Mouse (Mus musculus) left cerebral cortex, adult 2 months (tissue): Measurements from ENCODE around the gene Cers6. TPM values are rescaled to one million over a fixed set of nuclear protein-coding genes. Genes with fewer than 3 reads are reported as not detected.

ENCODE experiments used
- DNase-seq, 2 experiments: peaks; one replicate each; pipeline ENCODE4 v3.0.0; 2021 to 2022; ENCODE audit warnings: low spot score in 2 of 2, mixed read lengths in 1 of 2; ENCODE audit errors: extremely low spot score in 1 of 2
- H3K27ac ChIP-seq: fragments of 200-600 bp; 2 replicates; pipeline ENCODE4 v1.8.1; 2022
- H3K4me3 ChIP-seq: fragments of 200-600 bp; 2 replicates; pipeline ENCODE4 v1.8.1; 2022
- CTCF ChIP-seq: fragments of 200-600 bp; IDR thresholded peaks from 2 replicates; pipeline ENCODE4 v1.8.1; 2022; ENCODE audit warnings: antibody characterized with exemption, mild to moderate bottlenecking, moderate library complexity
- intact Hi-C: fragments of 180-260 bp; cut with DNase I; formaldehyde crosslinking; loops from one replicate; pipeline ENCODE4 v1.15.1; 2025
- total RNA-seq, 2 experiments: library from RNA; stranded (reverse); gene quantifications; 2 replicates each; pipeline ENCODE4 v1.2.3; 2021

The Cers6 gene
- total RNA-seq, 2 experiments from 2014 or later = 69.3 to 82.7 TPM

DNA sequence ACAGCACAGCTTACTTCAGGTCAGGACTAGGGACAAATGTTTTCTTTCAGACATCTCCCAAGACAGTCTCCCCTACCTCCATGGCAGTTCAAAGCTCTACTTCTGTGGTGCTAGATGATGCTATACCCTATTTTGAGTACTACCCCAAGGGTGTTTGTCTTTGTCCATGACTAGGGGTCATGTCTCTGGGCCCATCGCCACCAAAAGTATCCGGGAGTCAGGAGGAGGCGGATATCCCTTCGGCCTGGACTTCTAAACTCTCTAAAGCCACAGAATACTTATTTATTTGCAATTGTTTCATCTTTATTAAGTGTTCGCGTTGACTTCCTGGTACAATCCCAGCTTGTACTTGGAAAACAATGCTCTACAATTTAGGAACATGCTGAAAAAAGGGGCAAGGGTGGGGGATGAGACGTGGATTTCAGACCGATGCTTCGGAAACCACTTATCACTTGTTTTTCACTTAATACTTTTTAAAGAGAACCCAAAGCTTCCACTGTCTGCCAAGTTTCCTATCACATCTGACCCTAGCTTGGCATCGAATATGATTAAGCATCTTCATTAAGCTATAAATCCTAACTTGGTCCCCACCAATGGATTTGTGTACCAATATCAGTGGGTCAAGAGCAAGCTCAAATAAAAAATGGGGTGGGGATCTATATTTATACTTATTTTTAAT is 276.3 kb downstream of the Cers6 start:
- TF ChIP-seq CTCF = no peak
- DNase-seq = no peak
- intact Hi-C loops = no loop called here
- Histone ChIP-seq H3K27ac (no peak overlapping the region), H3K4me3 (no peak overlapping the region)

DNA sequence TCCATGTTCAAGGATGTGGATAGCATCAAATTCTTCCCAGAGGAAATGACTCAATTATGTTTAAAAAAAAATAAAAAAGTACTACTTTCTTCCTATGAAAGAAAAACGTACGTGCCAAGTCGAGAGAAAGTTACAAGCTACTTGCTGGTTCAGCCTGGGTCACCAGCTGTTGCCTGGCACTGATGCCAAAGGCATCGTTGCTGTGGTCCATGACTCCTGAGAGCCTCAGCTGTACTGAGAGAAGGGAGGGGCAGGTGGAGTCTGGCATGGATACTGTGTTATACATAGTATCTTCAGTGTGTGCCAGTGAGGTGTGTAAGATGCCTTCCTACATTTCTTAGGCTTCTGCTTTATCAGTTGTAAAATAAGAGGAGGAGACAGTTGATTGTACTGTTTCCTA is 277.5 kb downstream of the Cers6 start:
- no peak overlapping the region for H3K4me3 ChIP-seq
- TF ChIP-seq CTCF = no peak
- intact Hi-C loops = no loop called here
- H3K27ac ChIP-seq = no peak overlapping the region
- DNase-seq = no peak

DNA sequence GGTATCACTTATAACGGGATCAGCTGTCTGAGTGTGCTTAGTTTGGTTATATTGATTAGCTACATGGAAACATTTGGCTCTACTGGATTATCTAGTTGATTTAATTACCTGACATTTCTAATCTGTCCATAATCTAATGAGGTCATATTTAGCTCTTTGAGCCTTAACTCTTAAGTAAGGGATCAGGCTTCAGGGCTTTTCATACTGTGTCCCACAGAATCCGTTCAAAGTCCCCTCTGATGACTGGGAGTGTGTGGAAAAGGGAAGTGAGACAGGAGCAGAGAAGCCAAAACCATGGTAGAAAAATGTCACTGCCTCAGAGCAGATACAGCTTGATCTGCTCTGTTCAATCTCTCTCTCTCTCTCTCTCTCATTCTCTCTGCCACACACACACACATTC is 279.0 kb downstream of the Cers6 start:
- DNase-seq = no peak
- no peak for TF ChIP-seq CTCF
- intact Hi-C loops = no loop called here
- Histone ChIP-seq H3K4me3 (no peak overlapping the region), H3K27ac (no peak overlapping the region)

DNA sequence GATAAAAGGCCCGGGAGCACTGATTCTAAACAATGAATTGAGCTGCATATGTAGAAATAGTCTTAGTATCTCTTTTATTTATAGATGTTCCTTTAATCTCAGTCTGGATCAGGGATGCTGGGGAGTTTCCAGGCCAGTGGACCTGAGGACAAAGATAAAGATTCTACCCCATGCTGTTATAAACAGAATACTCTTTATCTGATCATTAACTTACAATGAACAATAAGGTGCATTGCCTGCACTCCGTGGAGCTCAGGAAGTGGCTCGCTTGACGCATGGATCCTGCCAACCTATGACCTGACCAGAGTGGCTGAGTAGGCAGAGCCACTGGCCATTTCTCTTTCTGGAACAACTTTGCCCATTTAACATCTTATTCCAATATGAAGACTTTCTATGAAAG is 279.6 kb downstream of the Cers6 start:
- Histone ChIP-seq H3K27ac (no peak overlapping the region), H3K4me3 (no peak overlapping the region)
- intact Hi-C loops = no loop called here
- no peak for TF ChIP-seq CTCF
- no peak for DNase-seq

DNA sequence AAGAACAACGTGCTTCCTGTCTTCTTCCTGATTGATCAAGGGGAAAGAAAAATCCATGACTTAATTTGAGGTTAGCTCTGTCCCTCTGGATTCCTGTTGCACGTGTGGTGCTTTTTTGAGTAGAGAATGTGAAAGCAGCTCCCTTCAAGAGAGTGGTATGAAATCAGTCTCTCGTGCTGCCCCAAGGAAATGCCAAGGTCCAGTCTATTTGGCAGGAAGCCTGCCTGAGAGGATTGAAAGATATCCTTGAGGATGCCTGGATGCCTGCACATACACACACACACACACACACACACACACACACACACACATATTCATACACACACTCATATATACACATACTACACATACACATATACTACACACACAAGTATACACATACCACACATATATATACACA is 287.4 kb downstream of the Cers6 start:
- DNase-seq = no peak
- TF ChIP-seq CTCF = no peak
- Histone ChIP-seq H3K4me3 (no peak overlapping the region), H3K27ac (no peak overlapping the region)
- intact Hi-C loops = no loop called here

DNA sequence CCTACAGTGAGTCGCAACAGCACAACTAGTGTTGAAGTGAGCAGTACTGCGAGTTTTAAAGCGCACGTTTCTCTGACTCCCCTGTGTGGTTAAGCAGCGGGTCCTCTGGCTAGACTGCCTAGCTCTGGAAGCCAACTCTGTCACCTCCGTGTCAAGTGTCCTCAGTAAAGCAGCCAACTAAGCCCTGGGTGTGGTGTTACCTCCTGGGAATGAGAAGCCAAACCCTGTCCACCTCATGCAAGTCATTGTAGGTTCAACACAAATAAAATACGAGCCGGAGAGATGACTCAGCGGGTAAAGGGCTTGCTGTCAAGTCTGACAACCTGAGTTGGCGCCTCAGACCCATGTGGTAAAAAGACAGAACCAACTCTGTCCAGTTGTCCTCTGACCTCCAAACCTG is 287.9 kb downstream of the Cers6 start:
- no peak for TF ChIP-seq CTCF
- no peak for DNase-seq
- no peak overlapping the region for H3K4me3 ChIP-seq
- intact Hi-C loops = no loop called here
- no peak overlapping the region for H3K27ac ChIP-seq

DNA sequence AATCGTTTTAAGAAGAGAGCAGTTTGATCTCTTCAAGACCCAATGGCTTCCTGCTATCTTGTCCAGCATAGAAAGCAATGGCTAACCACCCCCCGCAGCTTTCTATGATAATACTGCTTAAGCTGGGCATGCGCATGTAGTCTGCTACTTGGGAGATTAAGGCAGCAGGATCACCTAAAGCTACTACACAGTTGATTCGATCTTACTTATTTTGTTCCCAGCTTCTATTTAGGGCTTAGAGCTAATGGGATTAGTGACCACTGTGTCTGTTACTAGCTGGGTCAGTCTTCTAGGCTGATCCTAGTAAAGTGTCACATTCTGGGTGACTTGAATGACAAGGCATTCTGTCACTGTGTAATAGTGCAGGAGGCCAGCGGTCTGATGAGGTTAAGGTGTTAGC is 289.6 kb downstream of the Cers6 start:
- intact Hi-C loops = no loop called here
- Histone ChIP-seq H3K27ac (no peak overlapping the region), H3K4me3 (no peak overlapping the region)
- DNase-seq = no peak
- TF ChIP-seq CTCF = no peak

DNA sequence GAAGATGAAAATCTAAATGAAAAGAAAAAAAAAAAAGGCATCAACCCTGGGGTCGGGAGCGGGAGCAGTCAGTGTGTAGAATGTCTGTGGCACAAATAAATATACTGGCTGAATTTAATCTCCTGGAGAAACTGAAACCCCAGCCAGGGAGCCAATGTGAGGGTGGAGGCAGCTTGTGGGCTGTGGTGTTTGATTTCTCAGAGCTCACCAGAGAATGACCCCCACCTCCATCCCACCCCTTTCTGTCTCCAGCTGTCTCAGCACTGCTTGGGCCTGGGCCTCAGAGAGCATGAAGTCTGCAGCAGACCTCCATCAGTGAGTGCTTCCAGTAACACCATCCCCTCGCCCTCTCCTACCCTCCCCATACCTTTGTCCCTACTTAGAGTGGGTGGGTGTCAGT is 294.6 kb downstream of the Cers6 start:
- DNase-seq = no peak
- TF ChIP-seq CTCF = no peak
- Histone ChIP-seq H3K27ac (no peak overlapping the region), H3K4me3 (no peak overlapping the region)
- intact Hi-C loops = no loop called here

DNA sequence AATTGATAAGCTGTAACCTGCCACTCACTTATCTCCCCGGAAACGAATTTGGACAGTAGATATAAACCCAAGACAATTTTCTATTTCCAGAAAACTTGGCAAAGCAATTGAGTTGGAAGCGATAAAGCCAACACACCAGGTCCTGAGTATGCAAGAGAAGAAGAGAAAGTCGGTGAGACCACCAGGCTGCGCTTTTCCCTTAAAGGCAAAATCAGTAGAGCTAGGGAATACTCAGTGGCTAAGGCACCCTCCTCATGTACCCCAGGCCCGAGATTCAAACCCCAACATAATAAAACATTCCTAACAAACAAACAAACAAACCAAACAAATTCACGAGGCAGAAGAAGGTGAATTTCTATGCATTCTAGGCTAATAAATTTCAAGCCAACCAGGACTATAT is 295.0 kb downstream of the Cers6 start:
- Histone ChIP-seq H3K27ac (no peak overlapping the region), H3K4me3 (no peak overlapping the region)
- no peak for DNase-seq
- intact Hi-C loops = no loop called here
- no peak for TF ChIP-seq CTCF

DNA sequence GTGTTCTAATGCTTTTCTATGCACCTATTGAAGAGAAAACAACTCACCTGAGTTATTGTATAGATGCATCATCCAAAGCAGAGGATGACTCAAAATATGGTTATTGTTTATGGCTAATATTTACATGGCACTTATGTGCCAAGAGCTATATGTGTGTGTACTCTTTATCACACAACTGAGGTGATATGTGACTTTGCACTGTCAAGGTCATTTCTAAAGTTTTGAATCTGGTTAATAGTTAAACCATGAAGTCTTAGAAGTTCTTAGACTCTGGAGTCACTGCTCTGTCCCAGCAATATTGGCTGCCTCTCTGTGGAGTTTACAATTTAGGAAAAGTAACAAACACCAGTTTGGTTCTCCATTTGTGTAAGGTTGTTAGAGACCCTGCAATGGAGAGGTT is 297.7 kb downstream of the Cers6 start:
- intact Hi-C loops = no loop called here
- TF ChIP-seq CTCF = no peak
- Histone ChIP-seq H3K4me3 (no peak overlapping the region), H3K27ac (no peak overlapping the region)
- no peak for DNase-seq

Other genes with a start within 250 kb of the Cers6 start
- gene 4932414N04Rik, start 205.0 kb upstream of the Cers6 start, total RNA-seq = not detected